Mouse (Mus musculus): ENCODE measurements at regions not wholly inside any gene's neighbourhood (a gene's known extent, or its start where the extent isn't known, plus 50 kb on each side); places are given as distances from the start of the nearest gene placed in this dataset.

DNA sequence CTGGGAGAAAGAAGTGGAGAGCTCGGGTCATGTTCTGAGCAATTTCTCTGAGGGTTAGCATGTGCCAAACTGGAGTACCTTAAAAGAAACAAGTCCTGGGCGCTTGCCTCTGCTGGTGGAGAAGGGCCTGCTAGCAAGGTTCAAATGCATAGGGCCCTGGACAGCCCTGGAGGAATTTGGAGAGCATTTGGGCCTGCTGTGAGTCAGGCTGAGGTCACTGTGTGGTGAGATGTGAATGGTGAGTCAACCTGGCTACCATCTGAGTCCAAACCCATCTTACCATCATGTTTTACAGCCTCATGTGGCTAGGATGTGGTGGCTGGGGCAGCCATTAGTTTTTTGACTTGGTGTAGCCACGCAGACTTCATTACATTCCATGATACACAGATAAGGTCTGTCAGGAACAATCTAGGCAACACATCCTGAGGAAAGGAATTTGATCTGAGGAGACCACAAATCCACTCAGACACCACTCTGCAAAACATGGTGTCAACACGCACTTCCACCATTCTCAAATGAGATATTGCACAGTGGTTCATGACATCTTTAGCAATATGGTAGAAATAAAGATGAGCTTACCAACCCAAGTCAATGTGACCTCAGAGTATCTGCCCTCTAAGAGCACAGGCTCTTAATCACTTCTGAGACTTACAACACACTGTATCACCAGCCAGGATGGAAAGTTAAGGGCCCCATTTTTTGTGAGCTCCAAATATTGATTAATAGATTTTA lies 83.1 kb downstream of the Thbs2 start:
- H3K36me3 ChIP-seq (ENCODE audit: control insufficient read depth, insufficient read depth, low read length): no peaks in the 10 kb centered on the region
- ATAC-seq (ENCODE audit: low FRiP score, low TSS enrichment) (no peak), DNase-seq (no peak)
- H3K27ac ChIP-seq (replicated peaks; ENCODE audit: low read depth, low read length): no peak overlapping the region
- H3K9ac ChIP-seq (replicated peaks; ENCODE audit: low read length): no peak overlapping the region
- 83% methylated on average over 4 of the region's 4 CpGs for WGBS
- no peak overlapping the region for H3K4me3 ChIP-seq (replicated peaks; ENCODE audit: low read depth, low read length)
- H3K4me2 ChIP-seq (ENCODE audit: low read length): no peak overlapping the region
- H3K4me1 ChIP-seq (ENCODE audit: control insufficient read depth, insufficient read depth, low read length): no peaks in the 10 kb centered on the region
- no peaks in the 10 kb centered on the region for H3K9me3 ChIP-seq (ENCODE audit: control insufficient read depth, low read length)
- H3K27me3 ChIP-seq (ENCODE audit: control insufficient read depth, insufficient read depth, low read length): no peaks in the 10 kb centered on the region

DNA sequence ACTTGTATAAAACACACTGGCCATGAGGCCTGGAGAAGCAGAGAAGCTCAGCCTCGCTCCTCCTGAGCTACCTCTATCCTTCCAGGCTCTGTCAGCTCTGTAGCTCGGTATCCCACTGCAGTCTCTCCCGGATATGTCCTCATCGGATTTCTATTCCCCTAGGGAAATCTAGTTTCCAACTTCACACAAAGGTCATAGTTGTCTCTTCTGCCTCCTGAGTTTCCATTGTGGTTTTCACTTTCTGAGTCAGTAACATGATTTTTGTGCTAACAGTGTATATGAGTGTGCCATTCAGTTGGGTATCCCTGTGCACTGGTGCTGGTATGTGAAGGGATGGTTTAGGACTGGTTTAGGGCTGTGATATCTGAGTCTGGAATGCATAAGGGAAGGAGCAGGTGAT lies 85.2 kb downstream of the Thbs2 start:
- Histone ChIP-seq H3K4me2 (ENCODE audit: low read length) (no peak overlapping the region), H3K27me3 (ENCODE audit: control insufficient read depth, insufficient read depth, low read length) (no peaks in the 10 kb centered on the region), H3K4me1 (ENCODE audit: control insufficient read depth, insufficient read depth, low read length) (no peaks in the 10 kb centered on the region), H3K27ac (replicated peaks; ENCODE audit: low read depth, low read length) (no peak overlapping the region), H3K4me3 (replicated peaks; ENCODE audit: low read depth, low read length) (no peak overlapping the region), H3K36me3 (ENCODE audit: control insufficient read depth, insufficient read depth, low read length) (no peaks in the 10 kb centered on the region), H3K9me3 (ENCODE audit: control insufficient read depth, low read length) (no peaks in the 10 kb centered on the region), H3K9ac (replicated peaks; ENCODE audit: low read length) (no peak overlapping the region)
- DNase-seq: no peak
- WGBS: 86% methylated on average over 4 of the region's 4 CpGs
- no peak for ATAC-seq (ENCODE audit: low FRiP score, low TSS enrichment)

DNA sequence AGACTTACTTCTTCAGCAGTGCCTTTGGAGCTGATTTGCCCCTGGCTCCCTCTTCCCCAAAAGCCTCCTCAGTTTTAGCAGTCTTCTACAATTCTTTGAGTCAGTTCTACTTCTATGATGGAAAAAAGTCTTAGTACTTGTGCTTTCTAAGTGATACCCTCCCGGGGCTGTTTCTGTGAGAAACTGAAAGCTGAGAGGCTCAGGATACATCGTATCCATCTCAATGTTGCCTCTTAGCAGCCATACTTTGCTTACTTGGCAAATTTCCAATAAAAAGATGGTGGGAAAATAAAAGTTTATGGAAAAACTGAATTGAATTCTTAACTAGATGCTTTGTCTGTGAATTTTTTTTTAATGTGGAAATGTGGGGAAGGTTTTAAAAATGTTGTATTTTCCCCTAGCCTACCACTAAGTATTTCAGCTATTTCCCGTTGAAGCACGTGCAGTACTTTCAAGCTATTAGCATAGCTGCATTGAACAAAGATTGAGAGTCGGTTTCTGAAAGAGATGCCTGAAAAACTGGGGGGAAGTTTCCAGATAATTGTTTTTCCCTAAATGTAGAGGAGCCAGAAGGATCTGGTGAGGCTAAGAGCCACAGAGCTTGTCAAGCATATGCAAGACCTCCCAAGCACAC lies 87.6 kb downstream of the Thbs2 start:
- Histone ChIP-seq H3K4me3 (replicated peaks; ENCODE audit: low read depth, low read length) (no peak overlapping the region), H3K9me3 (ENCODE audit: control insufficient read depth, low read length) (no peaks in the 10 kb centered on the region), H3K27me3 (ENCODE audit: control insufficient read depth, insufficient read depth, low read length) (no peaks in the 10 kb centered on the region), H3K36me3 (ENCODE audit: control insufficient read depth, insufficient read depth, low read length) (no peaks in the 10 kb centered on the region), H3K4me2 (ENCODE audit: low read length) (no peak overlapping the region), H3K9ac (replicated peaks; ENCODE audit: low read length) (no peak overlapping the region), H3K27ac (replicated peaks; ENCODE audit: low read depth, low read length) (no peak overlapping the region), H3K4me1 (ENCODE audit: control insufficient read depth, insufficient read depth, low read length) (no peaks in the 10 kb centered on the region)
- 76% methylated on average over 5 of the region's 5 CpGs for WGBS
- DNase-seq (no peak), ATAC-seq (ENCODE audit: low FRiP score, low TSS enrichment) (no peak)

DNA sequence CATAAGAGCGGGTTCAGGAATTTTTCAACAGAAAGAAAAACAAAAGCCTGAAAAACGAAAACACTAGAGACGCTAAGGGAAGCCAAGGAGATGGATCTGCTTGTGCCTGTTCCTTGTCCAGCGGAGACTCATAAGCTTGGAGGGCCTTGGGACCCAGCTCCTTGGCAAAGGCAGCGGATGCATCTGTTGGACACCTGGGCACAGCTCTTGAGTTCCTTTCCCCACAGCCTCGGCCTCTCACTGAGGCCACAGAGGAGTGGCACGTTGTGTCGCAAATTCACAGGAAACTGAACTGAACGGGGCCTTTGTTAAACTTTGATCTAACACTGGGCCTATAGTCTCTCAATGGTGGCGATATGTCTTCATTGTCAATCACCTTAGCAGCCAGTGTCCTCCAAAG lies 94.4 kb downstream of the Thbs2 start:
- no peaks in the 10 kb centered on the region for H3K9me3 ChIP-seq (ENCODE audit: control insufficient read depth, low read length)
- no peaks in the 10 kb centered on the region for H3K36me3 ChIP-seq (ENCODE audit: control insufficient read depth, insufficient read depth, low read length)
- H3K4me1 ChIP-seq (ENCODE audit: control insufficient read depth, insufficient read depth, low read length): no peaks in the 10 kb centered on the region
- ATAC-seq (ENCODE audit: low FRiP score, low TSS enrichment) (no peak), DNase-seq (no peak)
- no peak overlapping the region for H3K4me2 ChIP-seq (ENCODE audit: low read length)
- H3K9ac ChIP-seq (replicated peaks; ENCODE audit: low read length): no peak overlapping the region
- no peak overlapping the region for H3K4me3 ChIP-seq (replicated peaks; ENCODE audit: low read depth, low read length)
- no peak overlapping the region for H3K27ac ChIP-seq (replicated peaks; ENCODE audit: low read depth, low read length)
- H3K27me3 ChIP-seq (ENCODE audit: control insufficient read depth, insufficient read depth, low read length): no peaks in the 10 kb centered on the region
- 86% methylated on average over 10 of the region's 10 CpGs for WGBS

DNA sequence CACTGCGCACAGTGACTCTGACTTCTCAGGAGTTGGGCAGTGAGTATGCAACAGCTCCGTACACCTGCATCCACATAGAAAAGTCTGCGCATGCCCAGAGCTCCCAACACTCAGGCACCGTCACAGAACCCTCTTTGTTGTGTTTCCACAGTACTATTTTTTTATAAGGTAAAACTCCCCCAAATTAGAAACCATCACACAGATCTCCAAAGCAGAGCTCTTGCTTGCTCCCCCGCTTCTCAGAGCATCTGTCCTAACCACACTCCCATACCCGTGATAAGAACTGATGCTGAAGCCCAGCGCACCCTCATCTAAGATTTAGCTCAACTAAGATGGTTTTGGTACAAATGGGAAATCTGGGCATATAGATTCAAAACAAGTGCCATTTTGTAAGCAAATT lies 97.6 kb downstream of the Thbs2 start:
- DNase-seq (no peak), ATAC-seq (ENCODE audit: low FRiP score, low TSS enrichment) (no peak)
- H3K4me1 ChIP-seq (ENCODE audit: control insufficient read depth, insufficient read depth, low read length): no peaks in the 10 kb centered on the region
- no peak overlapping the region for H3K9ac ChIP-seq (replicated peaks; ENCODE audit: low read length)
- no peak overlapping the region for H3K4me3 ChIP-seq (replicated peaks; ENCODE audit: low read depth, low read length)
- H3K4me2 ChIP-seq (ENCODE audit: low read length): no peak overlapping the region
- WGBS: 91% methylated on average over 7 of the region's 7 CpGs
- H3K9me3 ChIP-seq (ENCODE audit: control insufficient read depth, low read length): no peaks in the 10 kb centered on the region
- no peaks in the 10 kb centered on the region for H3K27me3 ChIP-seq (ENCODE audit: control insufficient read depth, insufficient read depth, low read length)
- H3K27ac ChIP-seq (replicated peaks; ENCODE audit: low read depth, low read length): no peak overlapping the region
- no peaks in the 10 kb centered on the region for H3K36me3 ChIP-seq (ENCODE audit: control insufficient read depth, insufficient read depth, low read length)

DNA sequence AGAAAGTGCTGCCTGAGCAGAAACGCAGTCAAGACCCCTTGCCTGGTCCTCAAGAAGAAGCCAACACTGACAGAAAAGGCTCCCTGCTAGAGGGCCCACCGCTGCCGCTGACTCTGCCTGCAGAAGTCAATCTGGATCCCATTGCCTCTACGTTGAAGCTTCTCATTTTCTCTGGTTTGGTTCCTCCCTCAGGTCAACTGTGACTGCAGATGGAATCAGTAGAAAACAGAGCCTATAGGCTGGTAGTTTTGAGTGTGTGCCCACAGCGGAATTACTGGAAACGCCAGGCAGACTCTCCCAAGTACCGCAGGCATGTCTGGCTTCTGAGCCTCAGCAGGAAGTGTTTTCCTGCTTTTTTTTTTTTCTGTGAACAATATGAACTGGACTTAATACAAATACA lies 98.5 kb downstream of the Thbs2 start:
- Histone ChIP-seq H3K27me3 (ENCODE audit: control insufficient read depth, insufficient read depth, low read length) (no peaks in the 10 kb centered on the region), H3K27ac (replicated peaks; ENCODE audit: low read depth, low read length) (no peak overlapping the region), H3K9ac (replicated peaks; ENCODE audit: low read length) (no peak overlapping the region), H3K4me3 (replicated peaks; ENCODE audit: low read depth, low read length) (no peak overlapping the region), H3K9me3 (ENCODE audit: control insufficient read depth, low read length) (no peaks in the 10 kb centered on the region), H3K4me2 (ENCODE audit: low read length) (no peak overlapping the region), H3K36me3 (ENCODE audit: control insufficient read depth, insufficient read depth, low read length) (no peaks in the 10 kb centered on the region), H3K4me1 (ENCODE audit: control insufficient read depth, insufficient read depth, low read length) (no peaks in the 10 kb centered on the region)
- ATAC-seq (ENCODE audit: low FRiP score, low TSS enrichment): no peak
- WGBS: 90% methylated on average over 7 of the region's 7 CpGs
- no peak for DNase-seq

DNA sequence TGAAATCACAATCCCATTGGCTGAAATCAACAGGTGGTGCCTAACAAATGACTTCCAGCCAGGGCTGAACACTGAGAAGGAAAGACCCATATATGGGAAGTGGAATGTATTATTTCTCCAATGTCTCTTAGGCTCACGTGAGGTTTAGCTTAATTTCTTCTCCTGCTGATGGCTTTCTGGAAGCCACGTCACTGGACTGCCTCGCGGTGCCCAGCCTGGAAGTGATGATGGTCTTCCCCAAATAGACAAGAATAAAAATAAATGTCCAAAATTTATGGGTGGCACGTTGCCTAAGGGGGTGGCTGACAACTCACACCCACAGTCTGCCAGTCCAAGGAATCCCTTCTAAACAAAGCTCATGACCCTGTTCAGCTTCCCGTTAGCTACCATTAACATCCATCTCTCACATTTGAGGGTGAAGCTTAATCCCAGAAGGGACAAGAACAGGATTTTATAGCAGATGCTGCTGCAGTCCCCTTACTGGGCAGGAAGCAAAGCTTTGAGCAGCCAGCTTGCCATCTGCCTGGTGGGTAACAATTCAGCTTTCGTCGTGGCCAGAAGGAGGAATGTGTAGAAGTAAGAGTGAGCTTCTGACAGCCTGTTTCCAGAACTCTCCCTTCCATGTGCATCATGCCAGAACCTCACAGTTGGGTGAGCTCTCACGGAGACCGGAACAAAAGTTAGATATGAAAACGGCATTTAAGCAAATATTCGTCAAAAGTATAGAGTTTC lies 105.8 kb downstream of the Thbs2 start:
- Histone ChIP-seq H3K27ac (replicated peaks; ENCODE audit: low read depth, low read length) (no peak overlapping the region), H3K36me3 (ENCODE audit: control insufficient read depth, insufficient read depth, low read length) (no peaks in the 10 kb centered on the region), H3K9me3 (ENCODE audit: control insufficient read depth, low read length) (no peaks in the 10 kb centered on the region), H3K9ac (replicated peaks; ENCODE audit: low read length) (no peak overlapping the region), H3K27me3 (ENCODE audit: control insufficient read depth, insufficient read depth, low read length) (no peaks in the 10 kb centered on the region), H3K4me1 (ENCODE audit: control insufficient read depth, insufficient read depth, low read length) (no peaks in the 10 kb centered on the region), H3K4me3 (replicated peaks; ENCODE audit: low read depth, low read length) (no peak overlapping the region), H3K4me2 (ENCODE audit: low read length) (no peak overlapping the region)
- ATAC-seq (ENCODE audit: low FRiP score, low TSS enrichment): no peak
- WGBS: 94% methylated on average over 12 of the region's 12 CpGs
- DNase-seq: no peak

DNA sequence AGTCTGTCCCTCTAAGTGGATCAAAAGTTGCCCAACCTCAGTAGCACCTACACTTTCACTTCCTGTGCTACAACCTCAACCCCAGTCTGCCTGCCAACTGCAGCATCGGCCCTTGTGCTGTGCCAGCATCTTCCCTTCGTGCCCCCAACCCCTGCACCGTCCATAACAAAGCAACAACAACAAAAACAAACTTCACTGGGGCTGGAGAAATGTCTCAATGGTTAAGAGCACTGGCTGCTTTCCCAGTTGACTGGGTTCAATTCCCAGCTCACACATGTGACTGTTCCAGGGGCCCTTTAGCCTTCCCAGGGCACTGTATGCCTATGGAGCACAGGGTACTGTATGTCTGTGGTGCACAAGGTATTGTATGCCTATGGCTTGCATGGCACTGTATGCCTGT lies 114.4 kb downstream of the Thbs2 start:
- Histone ChIP-seq H3K27me3 (ENCODE audit: control insufficient read depth, insufficient read depth, low read length) (no peaks in the 10 kb centered on the region), H3K4me2 (ENCODE audit: low read length) (no peak overlapping the region), H3K4me3 (replicated peaks; ENCODE audit: low read depth, low read length) (no peak overlapping the region), H3K36me3 (ENCODE audit: control insufficient read depth, insufficient read depth, low read length) (no peaks in the 10 kb centered on the region), H3K27ac (replicated peaks; ENCODE audit: low read depth, low read length) (no peak overlapping the region), H3K4me1 (ENCODE audit: control insufficient read depth, insufficient read depth, low read length) (no peaks in the 10 kb centered on the region), H3K9me3 (ENCODE audit: control insufficient read depth, low read length) (no peaks in the 10 kb centered on the region), H3K9ac (replicated peaks; ENCODE audit: low read length) (no peak overlapping the region)
- ATAC-seq (ENCODE audit: low FRiP score, low TSS enrichment) (no peak), DNase-seq (no peak)
- WGBS: 72% methylated on average over 3 of the region's 3 CpGs

DNA sequence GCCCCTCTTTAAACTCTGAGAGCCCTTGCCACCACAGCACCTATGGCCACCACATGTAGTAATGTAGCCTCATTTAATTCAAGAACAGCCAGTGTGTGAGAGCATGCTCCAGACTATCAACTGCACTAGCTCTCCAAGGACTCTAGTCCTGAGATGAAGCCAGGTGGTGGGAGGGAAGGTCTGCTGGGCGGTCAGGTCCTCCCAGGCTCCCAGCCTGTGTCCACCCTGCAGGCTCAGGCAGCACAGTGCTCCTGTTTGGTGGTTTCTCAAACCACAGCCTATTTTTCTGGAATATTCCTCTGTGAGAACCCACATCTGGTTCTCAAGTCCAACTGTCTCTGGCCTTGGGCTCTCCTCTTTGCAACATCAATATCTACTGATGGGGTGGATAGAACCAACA lies 115.3 kb downstream of the Thbs2 start:
- 85% methylated on average over 1 of the region's 1 CpGs for WGBS
- Histone ChIP-seq H3K4me3 (replicated peaks; ENCODE audit: low read depth, low read length) (no peak overlapping the region), H3K27me3 (ENCODE audit: control insufficient read depth, insufficient read depth, low read length) (no peaks in the 10 kb centered on the region)

More for the DNA sequence above, 115.3 kb downstream of the Thbs2 start:
- Histone ChIP-seq H3K27ac (replicated peaks; ENCODE audit: low read depth, low read length) (no peak overlapping the region), H3K36me3 (ENCODE audit: control insufficient read depth, insufficient read depth, low read length) (no peaks in the 10 kb centered on the region), H3K4me2 (ENCODE audit: low read length) (no peak overlapping the region), H3K9me3 (ENCODE audit: control insufficient read depth, low read length) (no peaks in the 10 kb centered on the region), H3K4me1 (ENCODE audit: control insufficient read depth, insufficient read depth, low read length) (no peaks in the 10 kb centered on the region), H3K9ac (replicated peaks; ENCODE audit: low read length) (no peak overlapping the region)
- ATAC-seq (ENCODE audit: low FRiP score, low TSS enrichment): no peak
- no peak for DNase-seq

Data from midbrain, embryonic 14.5 days (tissue).